Mouse (Mus musculus) cerebellum, adult 2 months (tissue): ENCODE measurements around the gene Trpm8. TPM values are rescaled to one million over a fixed set of nuclear protein-coding genes. Genes with fewer than 3 reads are reported as not detected.

Experiments used
- DNase-seq, 2 experiments: peaks; one replicate each; pipeline ENCODE4 v3.0.0; 2021
- H3K27ac ChIP-seq: fragments of 200-500 bp; 2 replicates; pipeline ENCODE4 v1.5.1; 2012; ENCODE audit warnings: low read length, control low read depth, inconsistent platforms; ENCODE audit not compliant: insufficient read depth
- H3K27me3 ChIP-seq: fragments of 200-500 bp; 2 replicates; pipeline ENCODE4 v1.6.1; 2012; ENCODE audit warnings: inconsistent platforms, mild to moderate bottlenecking, low read length, moderate library complexity; ENCODE audit not compliant: control insufficient read depth, insufficient read depth
- H3K4me1 ChIP-seq: fragments of 200-500 bp; 2 replicates; pipeline ENCODE4 v1.6.1; 2011; ENCODE audit warnings: low read length; ENCODE audit not compliant: control insufficient read depth, insufficient read depth
- H3K4me3 ChIP-seq: fragments of 200-500 bp; replicated peaks from 2 replicates; pipeline ENCODE3; 2011; ENCODE audit warnings: mild to moderate bottlenecking, low read depth, low read length, control low read depth; ENCODE audit not compliant: insufficient read depth
- CTCF ChIP-seq: fragments of 200-500 bp; IDR thresholded peaks from 2 replicates; pipeline ENCODE4 v1.5.1; 2011; ENCODE audit warnings: low read depth, mild to moderate bottlenecking, control low read depth, low read length, moderate library complexity, borderline replicate concordance; ENCODE audit not compliant: insufficient read depth
- POLR2A ChIP-seq: fragments of 200-500 bp; IDR thresholded peaks from 2 replicates; pipeline ENCODE4 v1.6.1; 2011; ENCODE audit warnings: low read length, control low read depth, borderline replicate concordance; ENCODE audit not compliant: insufficient read depth
- WGBS: fragments of 180-500 bp; shearing (Covaris S2); methylation state at CpG from one replicate; pipeline ENCODE4 v1.1.7; 2018; 5-methylcytosine and 5-hydroxymethylcytosine counted together
- polyA plus RNA-seq: library from polyadenylated mRNA; depleted of rRNA; stranded (reverse); fragments of >200 nt; gene quantifications from 2 replicates; pipeline ENCODE4 v1.2.3, GENCODE M21; 2012

Gene Trpm8
- polyA plus RNA-seq, 1 experiment: 0.49 TPM

GRCm38 (mm10) chr1:88257681-88258080 lies 19.8 kb upstream of the Trpm8 start:
- no peak overlapping the region for H3K27ac ChIP-seq
- peaks cover 30% of the 10 kb centered on the region for H3K4me1 ChIP-seq
- TF ChIP-seq POLR2A (no peak), CTCF (no peak)
- 88% methylated on average over 6 of the region's 6 CpGs for WGBS
- H3K27me3 ChIP-seq: no peaks in the 10 kb centered on the region
- DNase-seq: no peak
- no peak overlapping the region for H3K4me3 ChIP-seq

GRCm38 (mm10) chr1:88258361-88258760 lies 19.1 kb upstream of the Trpm8 start:
- Histone ChIP-seq H3K27ac (no peak overlapping the region), H3K27me3 (no peaks in the 10 kb centered on the region), H3K4me1 (peaks cover 30% of the 10 kb centered on the region), H3K4me3 (no peak overlapping the region)
- TF ChIP-seq CTCF: no peak
- TF ChIP-seq POLR2A: no peak
- no peak for DNase-seq
- WGBS: 58% methylated on average over 6 of the region's 6 CpGs

- no peak overlapping the region for H3K4me3 ChIP-seq
- TF ChIP-seq CTCF (no peak), POLR2A (no peak)
- no peak for DNase-seq
- no peaks in the 10 kb centered on the region for H3K27me3 ChIP-seq
- H3K4me1 ChIP-seq: peaks cover 30% of the 10 kb centered on the region
- 53% methylated on average over 8 of the region's 8 CpGs for WGBS
- no peak overlapping the region for H3K27ac ChIP-seq
Observed at GRCm38 (mm10) chr1:88258881-88259642, 18.4 kb upstream of the Trpm8 start.

- Histone ChIP-seq H3K4me3 (no peak overlapping the region), H3K27ac (no peak overlapping the region), H3K27me3 (no peaks in the 10 kb centered on the region), H3K4me1 (peaks cover 30% of the 10 kb centered on the region)
- TF ChIP-seq CTCF (no peak), POLR2A (no peak)
- no peak for DNase-seq
- WGBS: 78% methylated on average over 4 of the region's 4 CpGs
Observed at GRCm38 (mm10) chr1:88259643-88260024, 17.8 kb upstream of the Trpm8 start.

- no peak overlapping the region for H3K4me3 ChIP-seq
- H3K27ac ChIP-seq: no peak overlapping the region
- no peak for DNase-seq
- TF ChIP-seq CTCF (no peak), POLR2A (no peak)
- H3K27me3 ChIP-seq: no peaks in the 10 kb centered on the region
- peaks cover 26% of the 10 kb centered on the region for H3K4me1 ChIP-seq
- WGBS: 72% methylated on average over 6 of the region's 6 CpGs
Observed at GRCm38 (mm10) chr1:88260114-88260513, 17.3 kb upstream of the Trpm8 start.

GRCm38 (mm10) chr1:88260604-88261377 lies 16.7 kb upstream of the Trpm8 start:
- peaks cover 19% of the 10 kb centered on the region for H3K4me1 ChIP-seq
- H3K27me3 ChIP-seq: no peaks in the 10 kb centered on the region
- TF ChIP-seq POLR2A (no peak), CTCF (no peak)
- no peak overlapping the region for H3K4me3 ChIP-seq
- 63% methylated on average over 10 of the region's 10 CpGs for WGBS
- no peak for DNase-seq
- no peak overlapping the region for H3K27ac ChIP-seq

GRCm38 (mm10) chr1:88261706-88262105 lies 15.8 kb upstream of the Trpm8 start:
- Histone ChIP-seq H3K4me3 (no peak overlapping the region), H3K4me1 (peaks cover 12% of the 10 kb centered on the region), H3K27me3 (no peaks in the 10 kb centered on the region), H3K27ac (no peak overlapping the region)
- TF ChIP-seq POLR2A (no peak), CTCF (no peak)
- no peak for DNase-seq
- 88% methylated on average over 7 of the region's 7 CpGs for WGBS

GRCm38 (mm10) chr1:88262255-88262654 lies 15.2 kb upstream of the Trpm8 start:
- Histone ChIP-seq H3K27me3 (no peaks in the 10 kb centered on the region), H3K27ac (no peak overlapping the region), H3K4me1 (peaks cover 12% of the 10 kb centered on the region), H3K4me3 (no peak overlapping the region)
- WGBS: 86% methylated on average over 4 of the region's 4 CpGs
- no peak for TF ChIP-seq CTCF
- no peak for TF ChIP-seq POLR2A
- DNase-seq: no peak
